Mouse (Mus musculus): ENCODE measurements around the gene Pknox2. TPM values are rescaled to one million over a fixed set of nuclear protein-coding genes. Genes with fewer than 3 reads are reported as not detected.

The Pknox2 gene
- polyA plus RNA-seq, 1 experiment: 1.8 TPM

GRCm38 (mm10) chr9:36862576-36862975, 284.6 kb downstream of the Pknox2 start:
- WGBS: 88% methylated on average over 2 of the region's 2 CpGs

GRCm38 (mm10) chr9:36858677-36859076, 288.5 kb downstream of the Pknox2 start:
- WGBS: 52% methylated on average over 4 of the region's 4 CpGs
- DNase-seq (ENCODE audit: low read depth, low spot score): no peak

More at GRCm38 (mm10) chr9:36862576-36862975, 284.6 kb downstream of the Pknox2 start:
- DNase-seq (ENCODE audit: low read depth, low spot score): no peak

GRCm38 (mm10) chr9:36857476-36858117, 289.6 kb downstream of the Pknox2 start:
- 57% methylated on average over 8 of the region's 8 CpGs for WGBS
- DNase-seq (ENCODE audit: low read depth, low spot score): no peak

GRCm38 (mm10) chr9:36856351-36856750, 290.9 kb downstream of the Pknox2 start:
- DNase-seq (ENCODE audit: low read depth, low spot score): no peak
- WGBS: 64% methylated on average over 2 of the region's 2 CpGs

GRCm38 (mm10) chr9:36852175-36852574, 295.0 kb downstream of the Pknox2 start:
- DNase-seq (ENCODE audit: low read depth, low spot score): no peak
- 82% methylated on average over 2 of the region's 2 CpGs for WGBS

DNA sequence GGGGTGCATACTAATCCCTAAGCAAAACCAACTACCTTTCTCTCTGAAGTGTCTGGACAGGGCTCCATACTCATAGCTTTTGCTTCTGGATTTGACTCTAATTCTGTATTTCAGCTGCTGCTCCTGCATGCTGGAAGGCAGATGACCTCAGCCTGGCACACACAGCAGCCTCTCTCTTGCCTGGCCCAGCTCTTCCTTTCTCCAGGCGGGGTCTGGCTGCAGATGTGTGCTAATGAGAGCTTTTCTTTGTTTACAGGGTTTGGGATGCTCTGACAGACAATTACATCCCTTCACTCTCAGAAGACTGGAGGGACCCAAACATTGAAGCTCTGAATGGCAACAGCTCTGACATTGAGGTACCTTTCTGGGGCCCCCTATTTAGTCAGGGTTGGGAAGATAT, 297.1 kb downstream of the Pknox2 start:
- WGBS: 48% methylated on average over 1 of the region's 1 CpGs
- DNase-seq (ENCODE audit: low read depth, low spot score): no peak

GRCm38 (mm10) chr9:36848661-36849060, 298.5 kb downstream of the Pknox2 start:
- DNase-seq (ENCODE audit: low read depth, low spot score): no peak
- WGBS: 48% methylated on average over 2 of the region's 2 CpGs

DNA sequence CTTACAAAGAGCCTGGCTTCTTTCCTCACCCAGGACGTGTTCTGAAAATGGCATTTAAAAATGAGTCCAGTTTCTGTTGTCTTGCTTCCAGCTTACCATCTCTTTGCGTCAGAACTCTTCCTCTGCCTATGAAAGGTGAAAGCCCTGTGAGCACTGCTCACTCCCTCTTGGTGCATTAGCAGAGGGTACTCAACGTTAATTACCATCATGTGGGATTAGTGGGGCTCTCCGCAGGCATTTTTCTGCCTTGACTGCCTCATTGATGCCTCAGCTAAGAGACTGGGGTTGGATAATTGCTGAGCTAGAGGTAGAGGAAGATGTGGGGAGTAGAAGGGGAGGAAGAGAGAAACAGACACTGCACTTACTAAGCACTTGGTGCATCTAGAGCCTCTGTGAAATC, 300.9 kb downstream of the Pknox2 start:
- no peak for DNase-seq (ENCODE audit: low read depth, low spot score)
- WGBS: 56% methylated on average over 4 of the region's 4 CpGs

Other genes with a start within 250 kb of the Pknox2 start
- 1.8 and 2.1 TPM in 2 replicates for gene Tmem218, start 60.8 kb upstream of the Pknox2 start, polyA plus RNA-seq (2012; rRNA removed)
- gene Slc37a2, start 108.3 kb upstream of the Pknox2 start, polyA plus RNA-seq (2012; rRNA removed): 1.4 and 2.1 TPM in 2 replicates
- gene Ccdc15, start 201.0 kb upstream of the Pknox2 start, polyA plus RNA-seq (2012; rRNA removed): 0.43 and 0.60 TPM in 2 replicates
- 0.25 and 0.27 TPM in 2 replicates for gene Hepacam, start 219.9 kb upstream of the Pknox2 start, polyA plus RNA-seq (2012; rRNA removed)

Measured in large intestine, adult 2 months (tissue).